In the genomic region with DNA sequence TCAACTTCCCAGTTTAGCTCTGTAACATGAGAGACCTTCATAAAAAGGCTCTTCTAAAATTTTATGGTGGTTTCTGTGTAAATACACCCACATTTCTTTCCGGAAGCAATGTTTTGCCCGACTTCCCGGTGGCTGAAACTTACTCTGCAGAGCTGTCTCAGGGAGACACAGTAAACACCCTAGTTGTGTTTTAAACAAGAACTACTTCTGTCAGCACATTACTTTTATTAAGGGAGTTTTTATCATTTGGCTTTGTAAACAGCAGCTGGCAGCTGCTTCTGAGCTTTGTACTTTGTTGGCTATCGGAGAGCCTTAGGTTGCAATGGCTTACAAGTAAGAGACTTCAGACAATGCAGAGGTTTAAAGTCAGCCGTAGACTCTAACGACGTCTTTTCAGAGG, we compare ENCODE assay signal across 12 mouse cellular contexts. TPM values are rescaled to one million over a fixed set of nuclear protein-coding genes. Genes with fewer than 3 reads are reported as not detected.
A peak's percentile ranks its signal among the peaks of the same experiment; 100 is the strongest.
DNase-seq lines count a peak whose midpoint lies in the region; ATAC-seq and TF ChIP-seq lines count a peak whose summit lies in the region.
"Had no signal": no experiment of that assay in that cellular context is flagged by ENCODE, and none has a peak within 500 bp of the region (broad histone marks: within the 10 kb centered on the region; RNA-seq: fewer than 3 reads in every experiment).

No protein-coding gene starts in this region.

- no peaks in the 10 kb centered on the region for H3K36me3 ChIP-seq in kidney, embryonic 14.5 days (ENCODE audit: control insufficient read depth, insufficient read depth, low read length)
- no peaks in the 10 kb centered on the region for H3K36me3 ChIP-seq in neural tube, embryonic 13.5 days
- no peaks in the 10 kb centered on the region for H3K36me3 ChIP-seq in stomach, postnatal 0 days (ENCODE audit: control insufficient read depth, insufficient read depth, low read length)

- no peaks in the 10 kb centered on the region for H3K27me3 ChIP-seq in kidney, embryonic 14.5 days (ENCODE audit: control insufficient read depth, insufficient read depth, low read length)
- H3K27me3 ChIP-seq in neural tube, embryonic 13.5 days: no peaks in the 10 kb centered on the region
- no peaks in the 10 kb centered on the region for H3K27me3 ChIP-seq in stomach, postnatal 0 days (ENCODE audit: control insufficient read depth, insufficient read depth, low read length)

- H3K4me3 ChIP-seq in kidney, embryonic 14.5 days (ENCODE audit: low read length): no peak overlapping the region
- no peak overlapping the region for H3K4me3 ChIP-seq in neural tube, embryonic 13.5 days
- H3K4me3 ChIP-seq in stomach, postnatal 0 days (ENCODE audit: low read depth, low read length): no peak overlapping the region

- H3K4me1 ChIP-seq in kidney, embryonic 14.5 days (ENCODE audit: control insufficient read depth, insufficient read depth, low read length): peaks cover 8% of the 10 kb centered on the region
- peaks cover 8% of the 10 kb centered on the region; the same call in 1 of the 2 replicates for H3K4me1 ChIP-seq in neural tube, embryonic 13.5 days (replicated peaks)
- no peaks in the 10 kb centered on the region for H3K4me1 ChIP-seq in stomach, postnatal 0 days (replicated peaks; ENCODE audit: control insufficient read depth, insufficient read depth)

- no peak for TF ChIP-seq CTCF in stomach, postnatal 0 days (IDR thresholded peaks at IDR 0.05; ENCODE audit: low read depth)

- ATAC-seq in kidney, embryonic 14.5 days (ENCODE audit: low FRiP score, low TSS enrichment): no peak
- no peak for ATAC-seq in neural tube, embryonic 13.5 days (ENCODE audit: low read depth)
- ATAC-seq in stomach, postnatal 0 days (ENCODE audit: low FRiP score, low TSS enrichment): peak; percentile 66
- ATAC-seq: midbrain, embryonic 16.5 days had no signal

- TF ChIP-seq EP300 in stomach, postnatal 0 days (optimal IDR thresholded peaks at IDR 0.05): no peak

- 42% methylated on average over 7 of the region's 7 CpGs for WGBS in kidney, embryonic 14.5 days
- WGBS in neural tube, embryonic 13.5 days: 81% methylated on average over 7 of the region's 7 CpGs
- 23% methylated on average over 7 of the region's 7 CpGs for whole genome bisulfite sequencing in stomach, postnatal 0 days

- H3K9me3 ChIP-seq in kidney, embryonic 14.5 days (ENCODE audit: control insufficient read depth, low read length): no peaks in the 10 kb centered on the region
- H3K9me3 ChIP-seq in neural tube, embryonic 13.5 days: peaks cover 5% of the 10 kb centered on the region; the same call in 1 of the 2 replicates
- no peaks in the 10 kb centered on the region for H3K9me3 ChIP-seq in stomach, postnatal 0 days (ENCODE audit: control insufficient read depth, low read length)

- H3K4me2 ChIP-seq in kidney, embryonic 14.5 days (replicated peaks; ENCODE audit: low read depth, low read length): peak overlapping the region; percentile 15; the same call in 1 of the 2 replicates
- H3K4me2 ChIP-seq in neural tube, embryonic 13.5 days: no peak overlapping the region
- H3K4me2 ChIP-seq in stomach, postnatal 0 days (replicated peaks; ENCODE audit: low read depth): peak overlapping the region; percentile 29

- no peak overlapping the region for H3K9ac ChIP-seq in kidney, embryonic 14.5 days (ENCODE audit: low read depth, low read length)
- H3K9ac ChIP-seq in neural tube, embryonic 13.5 days: no peak overlapping the region
- no peak overlapping the region for H3K9ac ChIP-seq in stomach, postnatal 0 days (ENCODE audit: low read length)

- DNase-seq in kidney, postnatal 10 days: no peak
- DNase-seq in neural tube, embryonic 10.5 days (ENCODE audit: extremely low spot score, low spot score): no peak
- peak; percentile 30 for DNase-seq in kidney, postnatal 14 days
- peak; percentile 38 for DNase-seq in stomach, postnatal 0 days (ENCODE audit: low spot score)
- DNase-seq in spleen, postnatal 4 days (ENCODE audit: low spot score in 2 of 2): no peak
- DNase-seq in adrenal gland, postnatal 14 days: no peak
- DNase-seq: cerebellum, adult 2 months; heart, postnatal 14 days; right cerebral cortex, postnatal 4 days had no signal

- H3K27ac ChIP-seq in kidney, embryonic 14.5 days (ENCODE audit: low read depth, low read length): 0 out of 2 replicates have a peak overlapping the region, but pooled peaks have one; percentile 17
- 0 out of 2 replicates have a peak overlapping the region, but pooled peaks have one; percentile 38 for H3K27ac ChIP-seq in neural tube, embryonic 13.5 days (replicated peaks)
- peak overlapping the region; percentile 58 for H3K27ac ChIP-seq in stomach, postnatal 0 days (replicated peaks)

RNA-seq across cellular contexts. Expression of a gene that starts 17.4 kb away (rescaled TPM):
- 18.7 and 20.5 TPM in 2 replicates for polyA plus RNA-seq in kidney, embryonic 14.5 days (2014; fragmentation: Nextera tagmentation; extraction: Ambion mirVana)
- 38.8 and 39.9 TPM in 2 replicates for polyA plus RNA-seq in neural tube, embryonic 13.5 days (2015; fragmentation: Nextera tagmentation; extraction: Ambion mirVana)
- 4.6 and 5.2 TPM in 2 replicates for polyA plus RNA-seq in stomach, postnatal 0 days (2015; fragmentation: Nextera tagmentation; extraction: Ambion mirVana)
- 4.4 and 5.1 TPM in 2 replicates for total RNA-seq in adrenal gland, postnatal 14 days (2021)

Comparison
In these comparisons a context has a peak if more than half of its experiments do, and no peak if none do; other contexts are left out.
1. DNase-seq: peak in kidney, postnatal 14 days (single experiment) and stomach, postnatal 0 days (single experiment); none in kidney, postnatal 10 days (single experiment), neural tube, embryonic 10.5 days (single experiment), spleen, postnatal 4 days (0 of 2) and adrenal gland, postnatal 14 days (single experiment).
2. Peak in every context shown above with its lines, with median percentiles within 50 percentile points of each other: H3K27ac ChIP-seq.